In genomic region chr14:21824938-21825337, GRCm38 (mm10) we compare ENCODE assay signal across 8 mouse cellular contexts. TPM values are rescaled to one million over a fixed set of nuclear protein-coding genes. Genes with fewer than 3 reads are reported as not detected.
A peak's percentile ranks its signal among the peaks of the same experiment; 100 is the strongest.
DNase-seq lines count a peak whose midpoint lies in the region; ATAC-seq lines count a peak whose summit lies in the region.

TSS of gene Vdac2 (plus strand) at chr14:21825238.

- no peak for ATAC-seq in lung, embryonic 16.5 days (ENCODE audit: low read depth)
- ATAC-seq in embryonic facial prominence, embryonic 14.5 days (ENCODE audit: low read depth), result no peak
- no peak for ATAC-seq in heart, embryonic 16.5 days (replicated peaks; ENCODE audit: extremely low read depth, insufficient read depth, low FRiP score)
- ATAC-seq in neural tube, embryonic 14.5 days (ENCODE audit: low read depth), result no peak

- H3K27me3 ChIP-seq in lung, embryonic 16.5 days (ENCODE audit: control insufficient read depth, insufficient read depth, low read depth, low read length), result no peaks in the 10 kb centered on the region
- no peaks in the 10 kb centered on the region for H3K27me3 ChIP-seq in embryonic facial prominence, embryonic 14.5 days (replicated peaks; ENCODE audit: control insufficient read depth, insufficient read depth, low read length)
- no peaks in the 10 kb centered on the region for H3K27me3 ChIP-seq in heart, embryonic 16.5 days (ENCODE audit: control insufficient read depth, insufficient read depth, low read length)
- H3K27me3 ChIP-seq in neural tube, embryonic 14.5 days (ENCODE audit: control insufficient read depth, insufficient read depth, low read length), result no peaks in the 10 kb centered on the region

- peaks cover 30% of the 10 kb centered on the region for H3K4me1 ChIP-seq in lung, embryonic 16.5 days (replicated peaks; ENCODE audit: control insufficient read depth, insufficient read depth, low read length)
- peaks cover 6% of the 10 kb centered on the region; the same call in 1 of the 2 replicates for H3K4me1 ChIP-seq in embryonic facial prominence, embryonic 14.5 days (ENCODE audit: control insufficient read depth, insufficient read depth, low read length)
- peaks cover 48% of the 10 kb centered on the region for H3K4me1 ChIP-seq in heart, embryonic 16.5 days (ENCODE audit: control insufficient read depth, insufficient read depth, low read length)
- no peaks in the 10 kb centered on the region for H3K4me1 ChIP-seq in neural tube, embryonic 14.5 days (ENCODE audit: control insufficient read depth, insufficient read depth, low read length)

- H3K4me2 ChIP-seq in lung, embryonic 16.5 days (ENCODE audit: low read depth, low read length), result no peak within 1 kb of the TSS
- no peak within 1 kb of the TSS for H3K4me2 ChIP-seq in embryonic facial prominence, embryonic 14.5 days (ENCODE audit: low read depth, low read length)
- no peak within 1 kb of the TSS for H3K4me2 ChIP-seq in heart, embryonic 16.5 days (ENCODE audit: low read depth, low read length)
- no peak within 1 kb of the TSS for H3K4me2 ChIP-seq in neural tube, embryonic 14.5 days (ENCODE audit: low read depth, low read length)

- no peaks in the 10 kb centered on the region for H3K36me3 ChIP-seq in lung, embryonic 16.5 days (ENCODE audit: control insufficient read depth, insufficient read depth, low read length)
- no peaks in the 10 kb centered on the region for H3K36me3 ChIP-seq in embryonic facial prominence, embryonic 14.5 days (ENCODE audit: control insufficient read depth, insufficient read depth, low read length)
- H3K36me3 ChIP-seq in heart, embryonic 16.5 days (ENCODE audit: control insufficient read depth, insufficient read depth), result no peaks in the 10 kb centered on the region
- no peaks in the 10 kb centered on the region for H3K36me3 ChIP-seq in neural tube, embryonic 14.5 days (ENCODE audit: control insufficient read depth, insufficient read depth, low read length)

- H3K4me3 ChIP-seq in lung, embryonic 16.5 days (ENCODE audit: low read length), result no peak within 1 kb of the TSS
- H3K4me3 ChIP-seq in embryonic facial prominence, embryonic 14.5 days (ENCODE audit: low read depth, low read length), result no peak within 1 kb of the TSS
- H3K4me3 ChIP-seq in heart, embryonic 16.5 days (ENCODE audit: low read length), result no peak within 1 kb of the TSS
- no peak within 1 kb of the TSS for H3K4me3 ChIP-seq in neural tube, embryonic 14.5 days (ENCODE audit: low read depth, low read length)

- WGBS in lung, embryonic 16.5 days, result 77% methylated on average over 2 of the region's 2 CpGs
- WGBS in embryonic facial prominence, embryonic 14.5 days, result 83% methylated on average over 2 of the region's 2 CpGs
- 79% methylated on average over 2 of the region's 2 CpGs for WGBS in heart, embryonic 16.5 days
- WGBS in neural tube, embryonic 14.5 days, result 73% methylated on average over 2 of the region's 2 CpGs

- H3K9ac ChIP-seq in lung, embryonic 16.5 days (ENCODE audit: low read length), result no peak within 1 kb of the TSS
- no peak within 1 kb of the TSS for H3K9ac ChIP-seq in embryonic facial prominence, embryonic 14.5 days (ENCODE audit: low read depth, low read length)
- no peak within 1 kb of the TSS for H3K9ac ChIP-seq in heart, embryonic 16.5 days (ENCODE audit: low read length)
- no peak within 1 kb of the TSS for H3K9ac ChIP-seq in neural tube, embryonic 14.5 days (replicated peaks; ENCODE audit: low read depth, low read length)

- DNase-seq in lung, postnatal 10 days, result no peak
- DNase-seq in embryonic facial prominence, embryonic 14.5 days (ENCODE audit: low spot score), result no peak
- DNase-seq in left cerebral cortex, postnatal 4 days, result no peak
- DNase-seq in cerebellum, postnatal 10 days, result no peak
- DNase-seq in embryo, embryonic 11 days, result no peak

- intact Hi-C loops in left cerebral cortex, postnatal 4 days (cut with DNase I), result no loop called here

- H3K9me3 ChIP-seq in lung, embryonic 16.5 days (ENCODE audit: control insufficient read depth, low read length), result no peaks in the 10 kb centered on the region
- no peaks in the 10 kb centered on the region for H3K9me3 ChIP-seq in embryonic facial prominence, embryonic 14.5 days (ENCODE audit: control insufficient read depth, low read length)
- H3K9me3 ChIP-seq in heart, embryonic 16.5 days (replicated peaks; ENCODE audit: control insufficient read depth, low read length), result no peaks in the 10 kb centered on the region
- no peaks in the 10 kb centered on the region for H3K9me3 ChIP-seq in neural tube, embryonic 14.5 days (ENCODE audit: control insufficient read depth, low read length)

- peak within 1 kb of the TSS; percentile 90 for H3K27ac ChIP-seq in lung, embryonic 16.5 days (ENCODE audit: low read length)
- H3K27ac ChIP-seq in embryonic facial prominence, embryonic 14.5 days (replicated peaks; ENCODE audit: low read depth, low read length), result no peak within 1 kb of the TSS
- H3K27ac ChIP-seq in heart, embryonic 16.5 days (ENCODE audit: low read length), result peak within 1 kb of the TSS; percentile 99
- H3K27ac ChIP-seq in neural tube, embryonic 14.5 days (ENCODE audit: low read depth, low read length), result no peak within 1 kb of the TSS

RNA-seq across cellular contexts. Expression of gene Vdac2, which starts in this region (rescaled TPM):
- polyA plus RNA-seq in lung, embryonic 16.5 days (2015; fragmentation: Nextera tagmentation; extraction: Ambion mirVana), result 253 and 264 TPM in 2 replicates
- polyA plus RNA-seq in embryonic facial prominence, embryonic 14.5 days (2014; fragmentation: Nextera tagmentation; extraction: Ambion mirVana), result 251 and 260 TPM in 2 replicates
- 524 and 538 TPM in 2 replicates for polyA plus RNA-seq in heart, embryonic 16.5 days (2015; fragmentation: Nextera tagmentation; extraction: Ambion mirVana)
- total RNA-seq in left cerebral cortex, postnatal 4 days (2021), result 100 to 1,000 TPM; 182 to 185 TPM
- 319 and 325 TPM in 2 replicates for polyA plus RNA-seq in neural tube, embryonic 14.5 days (2014; fragmentation: Nextera tagmentation; extraction: Ambion mirVana)

Comparison
In these comparisons a context has a peak if more than half of its experiments do, and no peak if none do; other contexts are left out.
1. H3K27ac ChIP-seq: peak in lung, embryonic 16.5 days (single experiment) and heart, embryonic 16.5 days (single experiment); none in embryonic facial prominence, embryonic 14.5 days (single experiment) and neural tube, embryonic 14.5 days (single experiment).